Comparison of ENCODE assay signal across 14 mouse cellular contexts in genomic region chr13:93387440-93387839, GRCm38 (mm10).
DNase-seq lines count a peak whose midpoint lies in the region; ATAC-seq and TF ChIP-seq lines count a peak whose summit lies in the region.
"Had no signal": no experiment of that assay in that cellular context is flagged by ENCODE, and none has a peak within 500 bp of the region (broad histone marks: within the 10 kb centered on the region; RNA-seq: fewer than 3 reads in every experiment).

No protein-coding gene starts in this region.

- peaks cover 83% of the 10 kb centered on the region for H3K4me1 ChIP-seq in erythroblast, embryonic 14.5 days (ENCODE audit: control insufficient read depth)
- H3K4me1 ChIP-seq in liver, postnatal 0 days (ENCODE audit: insufficient read depth) = peaks cover 24% of the 10 kb centered on the region
- H3K4me1 ChIP-seq in intestine, embryonic 15.5 days (replicated peaks) = no peaks in the 10 kb centered on the region

- no peak overlapping the region for H3K4me2 ChIP-seq in liver, postnatal 0 days (ENCODE audit: low read depth, low read length)
- no peak overlapping the region for H3K4me2 ChIP-seq in intestine, embryonic 15.5 days (replicated peaks)
- H3K4me2 ChIP-seq: limb, embryonic 15.5 days had no signal

- H3K27me3 ChIP-seq in erythroblast, embryonic 14.5 days (ENCODE audit: control insufficient read depth) = no peaks in the 10 kb centered on the region
- H3K27me3 ChIP-seq in liver, postnatal 0 days (ENCODE audit: insufficient read depth, low read length) = no peaks in the 10 kb centered on the region
- no peaks in the 10 kb centered on the region for H3K27me3 ChIP-seq in intestine, embryonic 15.5 days (replicated peaks)
- H3K27me3 ChIP-seq: limb, embryonic 15.5 days had no signal

- TF ChIP-seq EP300 in liver, postnatal 0 days (IDR thresholded peaks at IDR 0.05; ENCODE audit: low read depth) = no peak

- no peaks in the 10 kb centered on the region for H3K9me3 ChIP-seq in erythroblast, embryonic 14.5 days (ENCODE audit: control insufficient read depth, low read length)
- no peaks in the 10 kb centered on the region for H3K9me3 ChIP-seq in liver, postnatal 0 days (ENCODE audit: low read length)
- H3K9me3 ChIP-seq in intestine, embryonic 15.5 days = no peaks in the 10 kb centered on the region
- H3K9me3 ChIP-seq: limb, embryonic 15.5 days had no signal

- H3K4me3 ChIP-seq in erythroblast, embryonic 14.5 days (replicated peaks) = peak overlapping the region; percentile 17
- no peak overlapping the region for H3K4me3 ChIP-seq in liver, postnatal 0 days (ENCODE audit: low read depth, low read length)
- H3K4me3 ChIP-seq in intestine, embryonic 15.5 days (replicated peaks) = no peak overlapping the region
- H3K4me3 ChIP-seq: limb, embryonic 15.5 days had no signal

- TF ChIP-seq CTCF in liver, postnatal 0 days (IDR thresholded peaks at IDR 0.05; ENCODE audit: low read depth) = no peak

- DNase-seq in layer of hippocampus, postnatal 14 days (ENCODE audit: low spot score in 2 of 2) = peak; percentile 24 to 31
- DNase-seq in layer of hippocampus, adult 9-10 months (ENCODE audit: low spot score) = no peak
- peak; percentile 64 to 76 for DNase-seq in cerebellum, postnatal 25 days
- no peak for DNase-seq in liver, postnatal 0 days
- no peak for DNase-seq in thymus, postnatal 4 days
- DNase-seq: heart, postnatal 14 days; lung, postnatal 4 days; right cerebral cortex, adult 18-20 months had no signal

- WGBS in liver, postnatal 0 days (ENCODE audit: insufficient replicate concordance) = 83% methylated on average over 5 of the region's 5 CpGs
- 90% methylated on average over 5 of the region's 5 CpGs for WGBS in intestine, embryonic 15.5 days

- H3K36me3 ChIP-seq in erythroblast, embryonic 14.5 days (ENCODE audit: control insufficient read depth) = peaks cover 30% of the 10 kb centered on the region
- no peaks in the 10 kb centered on the region for H3K36me3 ChIP-seq in liver, postnatal 0 days (replicated peaks; ENCODE audit: insufficient read depth, low read length)
- no peaks in the 10 kb centered on the region for H3K36me3 ChIP-seq in intestine, embryonic 15.5 days
- H3K36me3 ChIP-seq: limb, embryonic 15.5 days had no signal

- peak overlapping the region; percentile 86 for H3K27ac ChIP-seq in liver, postnatal 0 days (ENCODE audit: low read depth)
- no peak overlapping the region for H3K27ac ChIP-seq in intestine, embryonic 15.5 days
- H3K27ac ChIP-seq: kidney, postnatal 0 days; limb, embryonic 15.5 days had no signal

- ATAC-seq in erythroblast, adult 5-6 weeks (replicated peaks; ENCODE audit: low FRiP score, poor library complexity, severe bottlenecking) = no peak
- ATAC-seq in liver, postnatal 0 days = no peak
- ATAC-seq in intestine, embryonic 15.5 days = no peak
- ATAC-seq: activated CD4-positive, CD25-positive, alpha-beta regulatory T cell, adult 4 months had no signal

- H3K9ac ChIP-seq in liver, postnatal 0 days (replicated peaks) = no peak overlapping the region
- no peak overlapping the region for H3K9ac ChIP-seq in intestine, embryonic 15.5 days
- H3K9ac ChIP-seq: limb, embryonic 15.5 days had no signal

Comparison
In these comparisons a context has a peak if more than half of its experiments do, and no peak if none do; other contexts are left out.
1. DNase-seq: peak in layer of hippocampus, postnatal 14 days (2 of 2) and cerebellum, postnatal 25 days (2 of 2); none in layer of hippocampus, adult 9-10 months (single experiment), liver, postnatal 0 days (single experiment) and thymus, postnatal 4 days (single experiment).